ENCODE assay signal across 8 mouse cellular contexts in genomic region chr1:92474066-92474578, GRCm38 (mm10). TPM values are rescaled to one million over a fixed set of nuclear protein-coding genes. Genes with fewer than 3 reads are reported as not detected.
DNase-seq lines count a peak whose midpoint lies in the region; ATAC-seq and TF ChIP-seq lines count a peak whose summit lies in the region.

No protein-coding gene starts in this region.

- peak overlapping the region; percentile 98 for H3K9ac ChIP-seq in kidney, postnatal 0 days (ENCODE audit: low read depth, low read length)
- H3K9ac ChIP-seq in hindbrain, embryonic 14.5 days, result peak overlapping the region; percentile 96
- H3K9ac ChIP-seq in midbrain, embryonic 13.5 days (replicated peaks), result peak overlapping the region; percentile 97

- peaks cover 4% of the 10 kb centered on the region; the same call in 1 of the 2 replicates for H3K4me1 ChIP-seq in kidney, postnatal 0 days (replicated peaks; ENCODE audit: insufficient read depth, low read length)
- H3K4me1 ChIP-seq in hindbrain, embryonic 14.5 days (replicated peaks; ENCODE audit: control insufficient read depth, insufficient read depth, low read length), result peaks cover 11% of the 10 kb centered on the region
- peaks cover 20% of the 10 kb centered on the region for H3K4me1 ChIP-seq in midbrain, embryonic 13.5 days (replicated peaks)

- peak overlapping the region; percentile 66 for H3K4me2 ChIP-seq in kidney, postnatal 0 days (ENCODE audit: low read length)
- peak overlapping the region; percentile 76 for H3K4me2 ChIP-seq in hindbrain, embryonic 14.5 days (replicated peaks)
- H3K4me2 ChIP-seq in midbrain, embryonic 13.5 days (replicated peaks), result peak overlapping the region; percentile 93

- H3K9me3 ChIP-seq in kidney, postnatal 0 days (replicated peaks; ENCODE audit: low read length), result no peaks in the 10 kb centered on the region
- no peaks in the 10 kb centered on the region for H3K9me3 ChIP-seq in hindbrain, embryonic 14.5 days (ENCODE audit: control insufficient read depth, low read length)
- H3K9me3 ChIP-seq in midbrain, embryonic 13.5 days, result no peaks in the 10 kb centered on the region

- ATAC-seq in kidney, postnatal 0 days (replicated peaks; ENCODE audit: low FRiP score, low read depth), result peak; percentile 73
- ATAC-seq in hindbrain, embryonic 14.5 days (ENCODE audit: low FRiP score), result peak; percentile 70
- ATAC-seq in midbrain, embryonic 13.5 days, result peak; percentile 78; the same call in 1 of the 2 replicates

- 2% methylated on average over 10 of the region's 10 CpGs for WGBS in kidney, postnatal 0 days
- WGBS in hindbrain, embryonic 14.5 days, result 7% methylated on average over 10 of the region's 10 CpGs
- 6% methylated on average over 10 of the region's 10 CpGs for WGBS in midbrain, embryonic 13.5 days

- 0 out of 2 replicates have a peak, but pooled peaks cover 16% of the 10 kb centered on the region for H3K36me3 ChIP-seq in kidney, postnatal 0 days (ENCODE audit: insufficient read depth, low read length)
- H3K36me3 ChIP-seq in hindbrain, embryonic 14.5 days (replicated peaks; ENCODE audit: control insufficient read depth, insufficient read depth), result peaks cover 18% of the 10 kb centered on the region
- peaks cover 19% of the 10 kb centered on the region for H3K36me3 ChIP-seq in midbrain, embryonic 13.5 days

- TF ChIP-seq CTCF in kidney, postnatal 0 days (IDR thresholded peaks at IDR 0.05; ENCODE audit: low read depth), result no peak

- H3K27me3 ChIP-seq in kidney, postnatal 0 days (ENCODE audit: insufficient read depth, low read length), result no peaks in the 10 kb centered on the region
- no peaks in the 10 kb centered on the region for H3K27me3 ChIP-seq in hindbrain, embryonic 14.5 days (ENCODE audit: control insufficient read depth, insufficient read depth, low read length)
- peaks cover 3% of the 10 kb centered on the region; the same call in 1 of the 2 replicates for H3K27me3 ChIP-seq in midbrain, embryonic 13.5 days

- H3K27ac ChIP-seq in kidney, postnatal 0 days, result peak overlapping the region; percentile 55
- H3K27ac ChIP-seq in hindbrain, embryonic 14.5 days, result peak overlapping the region; percentile 72
- H3K27ac ChIP-seq in midbrain, embryonic 13.5 days, result no peak overlapping the region

- peak overlapping the region; percentile 91 for H3K4me3 ChIP-seq in kidney, postnatal 0 days (replicated peaks; ENCODE audit: low read depth, low read length)
- H3K4me3 ChIP-seq in hindbrain, embryonic 14.5 days (replicated peaks; ENCODE audit: low read length), result peak overlapping the region; percentile 97
- H3K4me3 ChIP-seq in midbrain, embryonic 13.5 days (replicated peaks), result peak overlapping the region; percentile 78

- DNase-seq in kidney, postnatal 0 days (ENCODE audit: low spot score), result peak; percentile 46
- DNase-seq in kidney, adult 8-10 months, result no peak
- DNase-seq in brain, adult 2 months (ENCODE audit: low read depth, low spot score), result peak; percentile 22
- DNase-seq in hindbrain, embryonic 14.5 days (ENCODE audit: low spot score), result no peak
- no peak for DNase-seq in thymus, postnatal 14 days
- no peak for DNase-seq in thymus, postnatal 0 days (ENCODE audit: low spot score)
- DNase-seq in cerebellum, adult 11 months, result no peak

RNA-seq across cellular contexts. Expression of gene Ndufa10, which starts 0.5 kb away (rescaled TPM):
- 385 and 415 TPM in 2 replicates for polyA plus RNA-seq in kidney, postnatal 0 days (2015; fragmentation: Nextera tagmentation; extraction: Ambion mirVana)
- polyA plus RNA-seq in hindbrain, embryonic 14.5 days (2014; fragmentation: Nextera tagmentation; extraction: Ambion mirVana), result 291 and 311 TPM in 2 replicates
- 271 and 284 TPM in 2 replicates for polyA plus RNA-seq in midbrain, embryonic 13.5 days (2015; fragmentation: Nextera tagmentation; extraction: Ambion mirVana)
- 233 and 235 TPM in 2 replicates for polyA plus RNA-seq in thymus, postnatal 0 days (2015; fragmentation: Nextera tagmentation; extraction: Ambion mirVana)

RNA-seq across cellular contexts. Expression of gene Olfr1416, which starts 10.8 kb away (rescaled TPM):
- not detected in 2 replicates for polyA plus RNA-seq in kidney, postnatal 0 days (2015; fragmentation: Nextera tagmentation; extraction: Ambion mirVana)
- polyA plus RNA-seq in hindbrain, embryonic 14.5 days (2014; fragmentation: Nextera tagmentation; extraction: Ambion mirVana), result not detected in 2 replicates
- polyA plus RNA-seq in midbrain, embryonic 13.5 days (2015; fragmentation: Nextera tagmentation; extraction: Ambion mirVana), result not detected in 2 replicates
- polyA plus RNA-seq in thymus, postnatal 0 days (2015; fragmentation: Nextera tagmentation; extraction: Ambion mirVana), result not detected in 2 replicates

RNA-seq across cellular contexts. Expression of gene Olfr1415, which starts 21.8 kb away (rescaled TPM):
- polyA plus RNA-seq in kidney, postnatal 0 days (2015; fragmentation: Nextera tagmentation; extraction: Ambion mirVana), result not detected in 2 replicates
- polyA plus RNA-seq in hindbrain, embryonic 14.5 days (2014; fragmentation: Nextera tagmentation; extraction: Ambion mirVana), result not detected in 2 replicates
- polyA plus RNA-seq in midbrain, embryonic 13.5 days (2015; fragmentation: Nextera tagmentation; extraction: Ambion mirVana), result not detected in 2 replicates
- polyA plus RNA-seq in thymus, postnatal 0 days (2015; fragmentation: Nextera tagmentation; extraction: Ambion mirVana), result not detected in 2 replicates

RNA-seq across cellular contexts. Expression of gene Olfr1414, which starts 44.3 kb away (rescaled TPM):
- polyA plus RNA-seq in kidney, postnatal 0 days (2015; fragmentation: Nextera tagmentation; extraction: Ambion mirVana), result not detected in 2 replicates
- polyA plus RNA-seq in hindbrain, embryonic 14.5 days (2014; fragmentation: Nextera tagmentation; extraction: Ambion mirVana), result not detected in 2 replicates
- polyA plus RNA-seq in midbrain, embryonic 13.5 days (2015; fragmentation: Nextera tagmentation; extraction: Ambion mirVana), result not detected in 2 replicates
- polyA plus RNA-seq in thymus, postnatal 0 days (2015; fragmentation: Nextera tagmentation; extraction: Ambion mirVana), result not detected in 2 replicates

Comparison
In these comparisons a context has a peak if more than half of its experiments do, and no peak if none do; other contexts are left out.
1. DNase-seq: peak in kidney, postnatal 0 days (single experiment) and brain, adult 2 months (single experiment); none in kidney, adult 8-10 months (0 of 2), hindbrain, embryonic 14.5 days (single experiment), thymus, postnatal 14 days (single experiment), thymus, postnatal 0 days (single experiment) and cerebellum, adult 11 months (single experiment).
2. Peak in every context shown above with its lines, with median percentiles within 50 percentile points of each other: ATAC-seq, H3K4me2 ChIP-seq, H3K4me3 ChIP-seq and H3K9ac ChIP-seq.